Mouse (Mus musculus) colon, adult 2 months (tissue): ENCODE results near the gene Zfp820. TPM values are rescaled to one million over a fixed set of nuclear protein-coding genes. Genes with fewer than 3 reads are reported as not detected.

Experiments used
- polyA plus RNA-seq: library from polyadenylated mRNA; depleted of rRNA; stranded (reverse); fragments of >200 nt; gene quantifications from 2 replicates; pipeline ENCODE4 v1.2.3, GENCODE M21; 2012; rRNA removed

Gene Zfp820
- polyA plus RNA-seq, result 0.07 and 0.13 TPM in 2 replicates

DNA sequence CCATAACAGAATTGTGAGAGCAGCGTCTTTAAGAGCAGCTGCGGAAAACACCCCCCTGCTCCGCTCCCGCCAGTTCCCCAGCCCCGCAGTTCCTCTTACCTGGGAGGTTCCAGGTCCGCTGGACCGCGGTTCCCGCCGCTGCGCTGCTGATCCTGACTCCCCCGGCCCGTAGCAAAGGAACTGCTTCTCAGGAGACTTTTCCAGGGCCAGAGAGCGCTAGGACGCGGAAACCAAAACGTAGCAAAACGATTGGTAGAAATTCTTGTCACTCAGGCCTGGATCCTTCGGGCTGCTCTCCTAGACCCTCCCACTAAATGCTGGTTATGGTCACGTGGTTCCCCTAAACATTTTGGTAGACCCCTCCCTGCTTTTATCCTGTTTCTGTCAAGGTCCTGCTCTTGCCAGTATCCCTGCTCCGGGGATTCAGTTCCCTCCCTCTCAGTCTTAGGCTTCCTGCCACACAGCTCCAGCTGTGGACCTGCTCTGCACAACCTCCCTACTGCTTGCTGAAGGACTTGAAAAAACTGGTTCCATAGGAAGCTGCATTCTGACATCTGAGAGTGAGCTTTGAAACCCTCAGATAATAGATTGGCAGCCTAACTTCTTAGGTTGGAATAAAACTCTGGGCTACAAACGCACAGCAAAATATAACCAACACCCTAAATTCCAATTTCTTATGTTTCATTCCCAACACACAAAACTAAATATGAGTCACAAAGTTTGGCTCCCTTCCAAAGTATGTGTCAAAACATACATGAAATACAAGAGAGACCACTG, at the start of gene Zfp820:
Gene Zfp820, minus strand, starts transcription at position 228 of the 777 bp plus-strand sequence.

Other genes starting within 250 kb of the Zfp820 start
- 0.30 and 0.36 TPM in 2 replicates for gene Zfp983, start 195.1 kb downstream of the Zfp820 start, polyA plus RNA-seq
- gene Gm10226, start 153.9 kb downstream of the Zfp820 start, polyA plus RNA-seq, result not detected in 2 replicates
- gene Zfp760, start 138.0 kb downstream of the Zfp820 start, polyA plus RNA-seq, result 0.27 and 0.32 TPM in 2 replicates
- gene Zfp229, start 115.0 kb downstream of the Zfp820 start, polyA plus RNA-seq, result 1.2 and 1.3 TPM in 2 replicates
- 0.80 and 0.84 TPM in 2 replicates for gene Zfp995, start 64.2 kb upstream of the Zfp820 start, polyA plus RNA-seq
- 1.1 and 1.6 TPM in 2 replicates for gene Zfp942, start 116.7 kb upstream of the Zfp820 start, polyA plus RNA-seq
- gene Zfp943, start 116.8 kb upstream of the Zfp820 start, polyA plus RNA-seq, result 2.2 and 3.9 TPM in 2 replicates